8 mouse cellular contexts compared by ENCODE assay signal in the genomic region with DNA sequence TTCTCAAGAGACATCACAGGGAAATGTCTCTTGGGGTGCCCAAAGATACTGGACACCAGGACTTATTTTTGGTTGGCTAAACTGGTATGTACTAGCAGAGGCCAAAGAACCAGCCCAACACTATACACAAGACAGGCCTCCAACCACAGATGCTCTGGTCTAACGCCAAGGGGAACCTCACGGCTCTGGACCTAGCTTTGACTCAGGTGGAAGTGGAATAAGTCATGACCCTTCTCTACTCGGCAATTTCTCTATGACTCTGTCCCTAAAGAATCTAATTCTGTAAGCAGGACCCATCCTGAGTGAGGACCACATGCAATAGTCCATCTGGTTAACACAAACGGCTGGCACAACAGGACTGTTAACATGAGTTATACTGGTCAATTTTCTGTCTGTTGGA. TPM values are rescaled to one million over a fixed set of nuclear protein-coding genes. Genes with fewer than 3 reads are reported as not detected.
A peak's percentile ranks its signal among the peaks of the same experiment; 100 is the strongest.
DNase-seq lines count a peak whose midpoint lies in the region; ATAC-seq and TF ChIP-seq lines count a peak whose summit lies in the region.

No protein-coding gene starts in this region.

- no peak for ATAC-seq in kidney, postnatal 0 days (replicated peaks; ENCODE audit: low FRiP score, low read depth)
- ATAC-seq in embryonic facial prominence, embryonic 12.5 days (ENCODE audit: insufficient number of reproducible peaks, insufficient read depth, low FRiP score, low TSS enrichment), result no peak
- ATAC-seq in intestine, postnatal 0 days, result no peak
- ATAC-seq in neural tube, embryonic 13.5 days (ENCODE audit: low read depth), result no peak

- H3K9ac ChIP-seq in kidney, postnatal 0 days (ENCODE audit: low read depth, low read length), result no peak overlapping the region
- H3K9ac ChIP-seq in embryonic facial prominence, embryonic 12.5 days, result no peak overlapping the region
- no peak overlapping the region for H3K9ac ChIP-seq in intestine, postnatal 0 days (ENCODE audit: low read depth, low read length)
- H3K9ac ChIP-seq in neural tube, embryonic 13.5 days, result peak overlapping the region; percentile 95; the same call in 1 of the 2 replicates

- TF ChIP-seq CTCF in kidney, postnatal 0 days (IDR thresholded peaks at IDR 0.05; ENCODE audit: low read depth), result no peak
- no peak for TF ChIP-seq CTCF in intestine, postnatal 0 days (IDR thresholded peaks at IDR 0.05; ENCODE audit: low read depth)

- no peaks in the 10 kb centered on the region for H3K9me3 ChIP-seq in kidney, postnatal 0 days (replicated peaks; ENCODE audit: low read length)
- no peaks in the 10 kb centered on the region for H3K9me3 ChIP-seq in embryonic facial prominence, embryonic 12.5 days
- no peaks in the 10 kb centered on the region for H3K9me3 ChIP-seq in intestine, postnatal 0 days (ENCODE audit: control insufficient read depth)
- no peaks in the 10 kb centered on the region for H3K9me3 ChIP-seq in neural tube, embryonic 13.5 days

- H3K4me3 ChIP-seq in kidney, postnatal 0 days (replicated peaks; ENCODE audit: low read depth, low read length), result no peak overlapping the region
- peak overlapping the region; percentile 93 for H3K4me3 ChIP-seq in embryonic facial prominence, embryonic 12.5 days
- H3K4me3 ChIP-seq in intestine, postnatal 0 days (ENCODE audit: low read depth, low read length), result no peak overlapping the region
- H3K4me3 ChIP-seq in neural tube, embryonic 13.5 days, result peak overlapping the region; percentile 97

- 55% methylated on average over 4 of the region's 4 CpGs for WGBS in kidney, postnatal 0 days
- 78% methylated on average over 4 of the region's 4 CpGs for WGBS in embryonic facial prominence, embryonic 12.5 days
- 51% methylated on average over 4 of the region's 4 CpGs for WGBS in intestine, postnatal 0 days
- 78% methylated on average over 4 of the region's 4 CpGs for WGBS in neural tube, embryonic 13.5 days

- H3K27me3 ChIP-seq in kidney, postnatal 0 days (ENCODE audit: insufficient read depth, low read length), result no peaks in the 10 kb centered on the region
- no peaks in the 10 kb centered on the region for H3K27me3 ChIP-seq in embryonic facial prominence, embryonic 12.5 days
- H3K27me3 ChIP-seq in intestine, postnatal 0 days (replicated peaks; ENCODE audit: control insufficient read depth, insufficient read depth, low read length), result no peaks in the 10 kb centered on the region
- H3K27me3 ChIP-seq in neural tube, embryonic 13.5 days, result no peaks in the 10 kb centered on the region

- peaks cover 16% of the 10 kb centered on the region for H3K4me1 ChIP-seq in kidney, postnatal 0 days (replicated peaks; ENCODE audit: insufficient read depth, low read length)
- peaks cover 21% of the 10 kb centered on the region for H3K4me1 ChIP-seq in embryonic facial prominence, embryonic 12.5 days
- peaks cover 12% of the 10 kb centered on the region; the same call in 1 of the 2 replicates for H3K4me1 ChIP-seq in intestine, postnatal 0 days (replicated peaks; ENCODE audit: control insufficient read depth, insufficient read depth, low read length)
- peaks cover 32% of the 10 kb centered on the region for H3K4me1 ChIP-seq in neural tube, embryonic 13.5 days (replicated peaks)

- H3K27ac ChIP-seq in kidney, postnatal 0 days, result no peak overlapping the region
- no peak overlapping the region for H3K27ac ChIP-seq in embryonic facial prominence, embryonic 12.5 days
- H3K27ac ChIP-seq in intestine, postnatal 0 days (ENCODE audit: low read depth, low read length), result no peak overlapping the region
- H3K27ac ChIP-seq in neural tube, embryonic 13.5 days (replicated peaks), result no peak overlapping the region

- peaks cover 13% of the 10 kb centered on the region; the same call in 1 of the 2 replicates for H3K36me3 ChIP-seq in kidney, postnatal 0 days (ENCODE audit: insufficient read depth, low read length)
- peaks cover 25% of the 10 kb centered on the region for H3K36me3 ChIP-seq in embryonic facial prominence, embryonic 12.5 days
- peaks cover 19% of the 10 kb centered on the region for H3K36me3 ChIP-seq in intestine, postnatal 0 days (ENCODE audit: control insufficient read depth, insufficient read depth)
- H3K36me3 ChIP-seq in neural tube, embryonic 13.5 days, result peaks cover 30% of the 10 kb centered on the region

- DNase-seq in kidney, postnatal 0 days (ENCODE audit: low spot score), result no peak
- DNase-seq in kidney, adult 18-20 months, result no peak
- DNase-seq in cerebellum, adult 9-10 months, result no peak
- DNase-seq in spleen, postnatal 4 days (ENCODE audit: low spot score in 2 of 2), result no peak
- DNase-seq in left cerebral cortex, postnatal 36 days (ENCODE audit: low spot score in 2 of 2), result no peak

- peak overlapping the region; percentile 90 for H3K4me2 ChIP-seq in kidney, postnatal 0 days (ENCODE audit: low read length)
- peak overlapping the region; percentile 95 for H3K4me2 ChIP-seq in embryonic facial prominence, embryonic 12.5 days (replicated peaks)
- peak overlapping the region; percentile 96 for H3K4me2 ChIP-seq in intestine, postnatal 0 days (replicated peaks; ENCODE audit: low read depth)
- H3K4me2 ChIP-seq in neural tube, embryonic 13.5 days, result peak overlapping the region; percentile 99

- intact Hi-C loops in left cerebral cortex, postnatal 36 days (cut with DNase I), result loop anchor here (10.0 kb wide), 2 partner anchors 845 to 1135 kb away; no protein-coding TSS in a partner anchor

RNA-seq across cellular contexts. Expression of gene Cct5, which starts 1.8 kb away (rescaled TPM):
- 429 and 450 TPM in 2 replicates for polyA plus RNA-seq in kidney, postnatal 0 days (2015; fragmentation: Nextera tagmentation; extraction: Ambion mirVana)
- polyA plus RNA-seq in embryonic facial prominence, embryonic 12.5 days (2016; fragmentation: Nextera tagmentation; extraction: Ambion mirVana), result 600 and 614 TPM in 2 replicates
- 165 and 172 TPM in 2 replicates for polyA plus RNA-seq in intestine, postnatal 0 days (2015; fragmentation: Nextera tagmentation; extraction: Ambion mirVana)
- polyA plus RNA-seq in neural tube, embryonic 13.5 days (2015; fragmentation: Nextera tagmentation; extraction: Ambion mirVana), result 542 and 545 TPM in 2 replicates
- total RNA-seq in left cerebral cortex, postnatal 36 days (2021), result 100 to 1,000 TPM; 180 to 184 TPM

RNA-seq across cellular contexts. Expression of gene Fam173b, which starts 1.8 kb away (rescaled TPM):
- 14.6 and 15.5 TPM in 2 replicates for polyA plus RNA-seq in kidney, postnatal 0 days (2015; fragmentation: Nextera tagmentation; extraction: Ambion mirVana)
- polyA plus RNA-seq in embryonic facial prominence, embryonic 12.5 days (2016; fragmentation: Nextera tagmentation; extraction: Ambion mirVana), result 11.9 and 12.5 TPM in 2 replicates
- polyA plus RNA-seq in intestine, postnatal 0 days (2015; fragmentation: Nextera tagmentation; extraction: Ambion mirVana), result 9.0 and 9.8 TPM in 2 replicates
- polyA plus RNA-seq in neural tube, embryonic 13.5 days (2015; fragmentation: Nextera tagmentation; extraction: Ambion mirVana), result 10.8 and 11.0 TPM in 2 replicates
- total RNA-seq in left cerebral cortex, postnatal 36 days (2021), result 10 to 100 TPM in 1 of 2 experiments, 1 to 10 TPM in 1; 9.2 to 12.8 TPM

RNA-seq across cellular contexts. Expression of gene Cmbl, which starts 34.6 kb away (rescaled TPM):
- 60.0 and 66.9 TPM in 2 replicates for polyA plus RNA-seq in kidney, postnatal 0 days (2015; fragmentation: Nextera tagmentation; extraction: Ambion mirVana)
- polyA plus RNA-seq in embryonic facial prominence, embryonic 12.5 days (2016; fragmentation: Nextera tagmentation; extraction: Ambion mirVana), result 2.1 and 2.2 TPM in 2 replicates
- polyA plus RNA-seq in intestine, postnatal 0 days (2015; fragmentation: Nextera tagmentation; extraction: Ambion mirVana), result 90.2 and 105 TPM in 2 replicates
- polyA plus RNA-seq in neural tube, embryonic 13.5 days (2015; fragmentation: Nextera tagmentation; extraction: Ambion mirVana), result 3.1 and 4.0 TPM in 2 replicates
- total RNA-seq in left cerebral cortex, postnatal 36 days (2021), result 10 to 100 TPM; 13.2 to 14.4 TPM

Comparison
In these comparisons a context has a peak if more than half of its experiments do, and no peak if none do; other contexts are left out.
1. H3K4me3 ChIP-seq: peak in embryonic facial prominence, embryonic 12.5 days (single experiment) and neural tube, embryonic 13.5 days (single experiment); none in kidney, postnatal 0 days (single experiment) and intestine, postnatal 0 days (single experiment).
2. RNA of gene Cmbl, which starts 34.6 kb away (polyA plus RNA-seq): 90.2 to 105 TPM in intestine, postnatal 0 days and 60.0 to 66.9 TPM in kidney, postnatal 0 days; 3.1 to 4.0 TPM in neural tube, embryonic 13.5 days and 2.1 to 2.2 TPM in embryonic facial prominence, embryonic 12.5 days; every median in the first group is over 10 times any median in the second.
3. Peak in every context shown above with its lines, with median percentiles within 50 percentile points of each other: H3K4me2 ChIP-seq.